Mouse (Mus musculus) small intestine, adult 2 months (tissue): ENCODE measurements around the gene Gm20379. TPM values are rescaled to one million over a fixed set of nuclear protein-coding genes. Genes with fewer than 3 reads are reported as not detected.

Experiments used
- H3K27ac ChIP-seq: fragments of 200-500 bp; 2 replicates; pipeline ENCODE4 v1.5.1; 2012; ENCODE audit warnings: low read depth, low read length, control low read depth, inconsistent platforms; ENCODE audit not compliant: insufficient read depth
- H3K27me3 ChIP-seq: fragments of 200-500 bp; 2 replicates; pipeline ENCODE4 v1.6.1; 2012; ENCODE audit warnings: mild to moderate bottlenecking, moderate library complexity, low read length, inconsistent platforms; ENCODE audit not compliant: control insufficient read depth, insufficient read depth
- H3K36me3 ChIP-seq: fragments of 200-500 bp; 2 replicates; pipeline ENCODE4 v1.6.1; 2012; ENCODE audit warnings: mild to moderate bottlenecking, low read length, control low read depth, inconsistent platforms; ENCODE audit not compliant: control insufficient read depth, insufficient read depth
- H3K4me1 ChIP-seq: fragments of 200-500 bp; 2 replicates; pipeline ENCODE4 v1.6.1; 2012; ENCODE audit warnings: low read length, inconsistent platforms, mixed read lengths; ENCODE audit not compliant: control insufficient read depth, insufficient read depth, insufficient read length
- H3K4me3 ChIP-seq: fragments of 200-500 bp; 2 replicates; pipeline ENCODE4 v1.5.1; 2012; ENCODE audit warnings: low read depth, mild to moderate bottlenecking, control low read depth, inconsistent platforms, low read length, moderate library complexity
- CTCF ChIP-seq: fragments of 200-500 bp; IDR thresholded peaks from 2 replicates; pipeline ENCODE4 v1.5.1; 2012; ENCODE audit warnings: low read depth, mild to moderate bottlenecking, control low read depth, inconsistent platforms, low read length, moderate library complexity, mixed read lengths; ENCODE audit not compliant: insufficient replicate concordance, insufficient read length; ENCODE audit errors: extremely low read depth
- POLR2A ChIP-seq: fragments of 200-500 bp; IDR thresholded peaks from 2 replicates; pipeline ENCODE4 v1.6.1; 2012; ENCODE audit warnings: low read depth, mild to moderate bottlenecking, control low read depth, inconsistent platforms, low read length, moderate library complexity
- WGBS: fragments of 180-500 bp; shearing (Covaris S2); methylation state at CpG from one replicate; pipeline ENCODE4 v1.1.7; 2018; 5-methylcytosine and 5-hydroxymethylcytosine counted together
- polyA plus RNA-seq: library from polyadenylated mRNA; depleted of rRNA; stranded (reverse); fragments of >200 nt; gene quantifications from 2 replicates; pipeline ENCODE4 v1.2.3, GENCODE M21; 2012; rRNA removed

Gene Gm20379
- not detected in 2 replicates for polyA plus RNA-seq

DNA sequence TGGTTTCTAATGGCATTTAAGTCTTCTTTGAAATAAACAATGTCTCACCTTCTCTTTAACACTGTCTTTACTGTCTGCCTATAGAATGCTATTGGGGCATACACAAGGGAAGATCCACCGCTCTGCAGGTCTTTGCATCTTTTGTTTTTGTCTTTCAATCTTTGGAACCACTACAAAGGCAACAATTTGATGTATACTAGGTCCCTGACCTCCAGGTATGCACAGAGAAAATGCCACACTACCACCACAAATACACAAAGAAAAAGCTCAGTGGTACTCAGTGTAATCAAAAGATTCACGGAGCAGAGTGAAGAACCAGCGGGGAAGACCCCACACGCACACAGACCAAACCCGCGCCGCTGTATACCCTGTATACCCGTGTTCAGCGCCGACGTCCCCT lies at the start of gene Gm20379:
Gene Gm20379, plus strand, starts transcription at position 301 of the 400 bp plus-strand sequence.
- no peaks in the 10 kb centered on the region for H3K27me3 ChIP-seq
- H3K36me3 ChIP-seq = peaks cover 17% of the 10 kb centered on the region
- 98% methylated on average over 11 of the region's 11 CpGs for WGBS
- peaks cover 3% of the 10 kb centered on the region; the same call in 1 of the 2 replicates for H3K4me1 ChIP-seq
- H3K27ac ChIP-seq = no peak within 1 kb of the TSS
- H3K4me3 ChIP-seq = no peak within 1 kb of the TSS
- TF ChIP-seq CTCF (no peak), POLR2A (no peak)

DNA sequence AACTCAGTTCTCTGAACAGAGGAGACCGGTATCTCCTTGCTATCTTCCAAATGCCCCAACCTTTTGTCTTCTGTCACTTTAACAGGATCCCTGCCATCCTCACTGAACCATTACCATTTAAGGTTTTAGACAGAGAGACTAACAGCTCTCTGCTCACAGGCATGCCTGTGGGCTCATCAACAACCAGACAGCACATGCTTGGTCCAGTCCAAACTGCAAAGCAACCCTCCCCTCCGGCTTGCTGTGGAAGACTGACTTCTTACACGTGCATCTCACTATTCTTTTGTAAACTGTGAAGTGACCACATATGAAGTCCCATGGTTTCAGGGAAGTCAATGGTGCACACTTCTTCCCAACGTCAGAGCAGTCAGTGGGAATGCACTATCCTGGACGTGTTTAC lies 44.5 kb upstream of the Gm20379 start:
- 83% methylated on average over 5 of the region's 5 CpGs for WGBS
- H3K4me3 ChIP-seq = no peak overlapping the region
- no peaks in the 10 kb centered on the region for H3K27me3 ChIP-seq
- H3K36me3 ChIP-seq = peaks cover 12% of the 10 kb centered on the region
- H3K27ac ChIP-seq = no peak overlapping the region
- H3K4me1 ChIP-seq = no peaks in the 10 kb centered on the region
- TF ChIP-seq CTCF = no peak

DNA sequence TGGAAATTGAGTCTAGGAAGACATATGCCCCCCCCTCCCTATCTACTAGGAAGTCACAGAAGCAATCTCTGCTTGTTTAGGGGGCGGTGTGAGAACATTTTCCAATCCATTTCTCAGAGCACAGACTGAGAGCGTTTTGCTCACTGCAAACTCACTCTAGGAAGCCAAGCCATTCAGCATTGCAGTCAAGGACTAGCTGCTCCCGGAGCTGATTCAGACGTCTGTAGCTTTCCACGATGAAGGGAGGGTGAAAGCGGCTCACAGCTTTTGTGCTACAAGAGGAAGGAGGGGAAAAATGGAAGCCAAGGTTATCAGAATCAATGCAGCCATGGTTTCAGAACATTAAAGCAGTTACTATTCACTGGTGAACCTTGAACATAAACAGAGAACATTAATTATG lies 42.2 kb upstream of the Gm20379 start:
- 94% methylated on average over 6 of the region's 6 CpGs for WGBS
- no peak overlapping the region for H3K27ac ChIP-seq
- TF ChIP-seq POLR2A (no peak), CTCF (no peak)
- no peaks in the 10 kb centered on the region for H3K4me1 ChIP-seq
- H3K36me3 ChIP-seq = peaks cover 10% of the 10 kb centered on the region; the same call in 1 of the 2 replicates
- no peaks in the 10 kb centered on the region for H3K27me3 ChIP-seq
- no peak overlapping the region for H3K4me3 ChIP-seq

DNA sequence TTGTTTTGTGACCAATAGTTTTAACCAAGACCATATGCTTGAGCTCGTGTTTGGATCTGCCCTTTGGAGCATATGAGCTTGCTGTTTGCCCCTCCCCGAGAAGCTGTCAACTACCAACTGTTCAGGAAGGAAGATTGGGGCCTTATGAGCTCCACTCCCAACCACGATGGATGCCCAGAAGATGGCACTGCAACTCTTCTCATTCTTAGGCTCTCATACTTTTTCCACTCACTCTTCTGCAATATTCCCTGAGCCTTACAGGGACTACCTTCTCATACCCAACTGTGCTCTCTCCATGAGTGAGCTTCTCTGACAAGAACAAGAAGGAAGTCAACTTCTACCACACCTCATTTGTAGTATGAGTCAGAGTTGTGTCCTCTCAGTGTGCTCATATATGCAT lies 38.7 kb upstream of the Gm20379 start:
- no peaks in the 10 kb centered on the region for H3K4me1 ChIP-seq
- no peak overlapping the region for H3K27ac ChIP-seq
- peaks cover 6% of the 10 kb centered on the region; the same call in 1 of the 2 replicates for H3K36me3 ChIP-seq
- peak; percentile 12; the same call in 1 of the 2 replicates for TF ChIP-seq CTCF
- TF ChIP-seq POLR2A = no peak
- no peaks in the 10 kb centered on the region for H3K27me3 ChIP-seq
- no peak overlapping the region for H3K4me3 ChIP-seq
- WGBS = 56% methylated on average over 3 of the region's 3 CpGs

DNA sequence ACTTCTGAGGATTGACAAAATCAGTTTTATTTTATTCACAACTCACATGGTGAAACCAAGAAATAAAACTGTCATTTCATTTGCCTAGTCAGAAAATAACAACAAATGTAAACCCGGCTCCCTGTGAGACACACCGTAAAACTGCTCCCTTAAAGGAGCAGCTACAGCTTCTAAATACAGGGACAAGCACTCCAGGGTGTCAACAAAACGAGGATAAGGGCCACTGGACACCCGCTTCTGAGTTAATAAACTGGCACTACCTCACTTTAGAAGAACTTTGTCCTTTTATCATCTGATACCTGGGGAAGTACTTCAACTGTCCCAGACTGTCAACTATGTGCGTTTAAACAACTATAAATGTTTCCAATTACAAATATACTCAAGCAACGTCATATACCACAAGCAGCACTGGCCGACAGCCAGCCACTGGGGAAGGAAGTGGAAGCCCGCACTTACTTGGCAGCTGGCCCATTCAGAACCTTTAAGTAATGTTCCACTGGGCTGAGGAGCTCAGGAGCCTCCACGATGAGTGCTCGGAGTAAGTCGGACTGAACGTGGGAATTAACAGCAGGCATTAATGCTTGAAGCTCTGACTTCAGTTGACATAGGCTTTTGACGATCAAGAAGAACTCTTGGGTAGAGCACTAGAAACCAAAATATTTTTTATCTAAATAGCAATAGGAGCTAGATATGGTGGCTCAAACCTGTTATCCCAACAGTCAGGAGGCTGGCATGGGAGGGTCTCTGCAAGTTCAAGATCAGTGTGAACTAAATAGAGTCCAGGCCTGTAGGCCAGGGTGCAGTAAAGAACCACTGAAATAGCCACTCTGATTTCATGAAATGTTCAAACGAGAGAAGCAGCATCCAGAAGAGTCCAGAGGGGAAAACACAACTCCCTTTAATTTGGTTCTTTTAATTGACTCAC lies 31.2 kb upstream of the Gm20379 start:
- H3K4me1 ChIP-seq = 0 out of 2 replicates have a peak, but pooled peaks cover 4% of the 10 kb centered on the region
- 12% methylated on average over 14 of the region's 14 CpGs for WGBS

DNA sequence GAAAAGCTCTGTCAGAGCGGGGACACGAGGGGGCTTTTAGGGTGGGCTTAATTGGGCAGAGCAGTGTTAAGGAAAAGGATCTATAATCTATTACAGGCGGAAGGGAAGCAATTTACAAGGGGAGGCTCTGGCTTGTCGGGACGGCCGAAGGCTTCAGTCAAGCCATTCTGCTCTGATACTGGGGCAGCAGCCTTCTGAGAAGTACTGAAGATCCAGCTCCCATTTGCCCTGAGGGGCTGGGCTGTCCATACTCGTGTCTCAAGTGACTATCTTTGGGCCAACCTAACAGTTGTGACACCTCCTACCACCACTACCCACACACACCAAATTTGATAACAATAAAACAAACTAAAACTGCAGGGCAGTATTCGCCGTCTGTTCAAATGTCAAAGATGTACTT lies 30.5 kb upstream of the Gm20379 start:
- 95% methylated on average over 9 of the region's 9 CpGs for WGBS
- no peaks in the 10 kb centered on the region for H3K27me3 ChIP-seq

More for the DNA sequence above, 31.2 kb upstream of the Gm20379 start:
- Histone ChIP-seq H3K36me3 (peaks cover 2% of the 10 kb centered on the region; the same call in 1 of the 2 replicates), H3K27ac (no peak overlapping the region), H3K27me3 (no peaks in the 10 kb centered on the region), H3K4me3 (no peak overlapping the region)
- TF ChIP-seq CTCF (no peak), POLR2A (no peak)

DNA sequence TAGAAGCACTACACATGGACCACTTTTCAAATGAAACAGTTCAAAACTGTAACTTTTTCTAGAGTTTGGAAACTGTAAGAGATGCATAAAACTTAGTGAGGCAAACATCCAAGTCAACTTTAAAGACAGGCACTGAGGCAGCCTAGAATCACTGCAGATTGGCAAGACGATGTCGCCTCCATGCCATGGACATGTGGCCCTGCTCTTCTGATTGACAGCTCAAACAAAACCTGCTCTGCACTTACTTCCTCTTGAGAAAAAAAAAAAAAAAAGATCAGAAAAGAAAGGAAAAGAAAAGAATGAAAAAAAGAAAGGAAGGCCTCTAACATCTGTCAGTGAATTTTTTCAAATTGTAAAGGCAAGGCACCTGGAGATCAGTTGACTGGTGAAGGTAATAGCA lies 28.8 kb upstream of the Gm20379 start:
- whole genome bisulfite sequencing = 85% methylated on average over 2 of the region's 2 CpGs
- Histone ChIP-seq H3K36me3 (peaks cover 2% of the 10 kb centered on the region; the same call in 1 of the 2 replicates), H3K27ac (no peak overlapping the region), H3K4me1 (0 out of 2 replicates have a peak, but pooled peaks cover 4% of the 10 kb centered on the region), H3K4me3 (no peak overlapping the region), H3K27me3 (no peaks in the 10 kb centered on the region)
- no peak for TF ChIP-seq CTCF

More for the DNA sequence above, 30.5 kb upstream of the Gm20379 start:
- peaks cover 2% of the 10 kb centered on the region; the same call in 1 of the 2 replicates for H3K36me3 ChIP-seq
- no peak overlapping the region for H3K4me3 ChIP-seq
- H3K27ac ChIP-seq = no peak overlapping the region
- TF ChIP-seq POLR2A (no peak), CTCF (no peak)
- 0 out of 2 replicates have a peak, but pooled peaks cover 4% of the 10 kb centered on the region for H3K4me1 ChIP-seq
